ENCODE assay signal across 11 mouse cellular contexts in the genomic region with DNA sequence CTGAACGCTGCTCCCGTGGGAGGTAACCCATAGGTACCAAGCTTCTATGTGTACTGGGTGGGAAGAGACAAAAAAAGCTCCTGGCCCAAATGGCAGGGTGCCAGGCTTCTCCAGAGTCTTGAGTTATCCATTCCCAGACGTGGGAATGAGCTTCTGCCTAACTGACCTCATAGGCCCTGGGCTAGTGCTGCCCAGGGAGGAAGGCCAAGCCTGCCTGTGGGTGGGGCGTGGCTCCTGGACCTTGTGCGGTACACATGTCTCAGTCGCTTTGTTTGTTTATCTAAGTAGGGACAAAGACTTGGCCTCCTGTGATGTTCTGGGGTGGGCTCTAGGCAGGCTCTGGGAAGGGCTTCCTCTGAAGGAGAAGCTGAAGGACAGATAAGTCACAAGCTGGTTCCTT. TPM values are rescaled to one million over a fixed set of nuclear protein-coding genes. Genes with fewer than 3 reads are reported as not detected.
A peak's percentile ranks its signal among the peaks of the same experiment; 100 is the strongest.
DNase-seq lines count a peak whose midpoint lies in the region; ATAC-seq and TF ChIP-seq lines count a peak whose summit lies in the region.
"Had no signal": no experiment of that assay in that cellular context is flagged by ENCODE, and none has a peak within 500 bp of the region (broad histone marks: within the 10 kb centered on the region; RNA-seq: fewer than 3 reads in every experiment).

No protein-coding gene starts in this region.

- no peak overlapping the region for H3K4me3 ChIP-seq in left cerebral cortex, adult 2 months
- H3K4me3 ChIP-seq: embryonic facial prominence, embryonic 13.5 days; midbrain, embryonic 12.5 days had no signal

- peak; percentile 41 to 60 for DNase-seq in left cerebral cortex, adult 2 months (ENCODE audit: extremely low spot score in 1 of 2, low spot score in 2 of 2)
- DNase-seq in left cerebral cortex, adult 11 months (ENCODE audit: low spot score): no peak
- DNase-seq in frontal cortex, postnatal 36 days (ENCODE audit: low spot score in 2 of 2): peak; percentile 43 to 47
- DNase-seq in kidney, adult 18-20 months: peak; percentile 70
- DNase-seq in lung, postnatal 4 days: peak; percentile 71 to 88
- DNase-seq in spleen, postnatal 4 days (ENCODE audit: low spot score in 2 of 2): no peak

- H3K27ac ChIP-seq in left cerebral cortex, adult 2 months: peak overlapping the region; percentile 59
- H3K27ac ChIP-seq: embryonic facial prominence, embryonic 13.5 days; midbrain, embryonic 12.5 days had no signal

- TF ChIP-seq CTCF in left cerebral cortex, adult 2 months (IDR thresholded peaks at IDR 0.05): no peak

- ATAC-seq in megakaryocyte progenitor cell, adult 5-6 weeks (replicated peaks; ENCODE audit: poor library complexity): no peak
- no peak for ATAC-seq in granulocyte monocyte progenitor cell, adult 5-6 weeks (replicated peaks; ENCODE audit: poor library complexity, severe bottlenecking)
- ATAC-seq: intestine, postnatal 0 days had no signal

- intact Hi-C loops in left cerebral cortex, adult 2 months (cut with DNase I): no loop called here

RNA-seq across cellular contexts. Expression of a gene that starts 11.2 kb away (rescaled TPM):
- 100 to 1,000 TPM in 1 of 2 experiments, 10 to 100 TPM in 1; 78.6 to 101 TPM for total RNA-seq in left cerebral cortex, adult 2 months (2021)
- total RNA-seq in megakaryocyte progenitor cell, adult 5-6 weeks (2015): not detected in 2 replicates
- total RNA-seq in megakaryocyte progenitor cell, adult 5-6 weeks (2017): not detected in 2 replicates
- total RNA-seq in granulocyte monocyte progenitor cell, adult 5-6 weeks (2014; fragmentation: Nextera tagmentation): not detected in 2 replicates
- not detected in 2 replicates for total RNA-seq in granulocyte monocyte progenitor cell, adult 5-6 weeks (2017)

RNA-seq across cellular contexts. Expression of a gene that starts 52.6 kb away (rescaled TPM):
- total RNA-seq in left cerebral cortex, adult 2 months (2021): 10 to 100 TPM; 34.8 to 36.5 TPM
- 43.9 and 48.9 TPM in 2 replicates for total RNA-seq in megakaryocyte progenitor cell, adult 5-6 weeks (2015)
- 27.1 and 32.3 TPM in 2 replicates for total RNA-seq in megakaryocyte progenitor cell, adult 5-6 weeks (2017)
- 28.3 and 36.0 TPM in 2 replicates for total RNA-seq in granulocyte monocyte progenitor cell, adult 5-6 weeks (2014; fragmentation: Nextera tagmentation)
- 32.6 and 46.7 TPM in 2 replicates for total RNA-seq in granulocyte monocyte progenitor cell, adult 5-6 weeks (2017)

Comparison
In these comparisons a context has a peak if more than half of its experiments do, and no peak if none do; other contexts are left out.
1. DNase-seq: peak in left cerebral cortex, adult 2 months (2 of 2), frontal cortex, postnatal 36 days (2 of 2), kidney, adult 18-20 months (single experiment) and lung, postnatal 4 days (2 of 2); none in left cerebral cortex, adult 11 months (single experiment) and spleen, postnatal 4 days (0 of 2).
2. RNA of a gene that starts 11.2 kb away (total RNA-seq): 78.6 to 101 TPM in left cerebral cortex, adult 2 months; not detected in megakaryocyte progenitor cell, adult 5-6 weeks and not detected in granulocyte monocyte progenitor cell, adult 5-6 weeks; every median in the first group is over 10 times any median in the second.